Mouse (Mus musculus): ENCODE data around the gene Abcc5.

GRCm38 (mm10) chr16:20357837-20358236, 68.4 kb downstream of the Abcc5 start:
- no peak for TF ChIP-seq CTCF (IDR thresholded peaks at IDR 0.05; ENCODE audit: low read depth)
- TF ChIP-seq EP300 (IDR thresholded peaks at IDR 0.05; ENCODE audit: low read depth) = no peak
